Mouse (Mus musculus) lung, adult 2 months (tissue): ENCODE results near the gene Kif11. TPM values are rescaled to one million over a fixed set of nuclear protein-coding genes. Genes with fewer than 3 reads are reported as not detected.

Source experiments
- DNase-seq: peaks from one replicate; pipeline ENCODE4 v3.0.0; 2022
- H3K4me1 ChIP-seq: fragments of 200-500 bp; 2 replicates; pipeline ENCODE4 v1.6.1; 2011; ENCODE audit warnings: low read length; ENCODE audit not compliant: control insufficient read depth, insufficient read depth
- H3K4me3 ChIP-seq: fragments of 200-500 bp; replicated peaks from 2 replicates; pipeline ENCODE3; 2011; ENCODE audit warnings: low read depth, mild to moderate bottlenecking, control low read depth, low read length; ENCODE audit errors: extremely low read depth
- CTCF ChIP-seq: fragments of 200-500 bp; IDR thresholded peaks from 2 replicates; pipeline ENCODE4 v1.5.1; 2011; ENCODE audit warnings: mild to moderate bottlenecking, low read length, control low read depth; ENCODE audit not compliant: insufficient read depth
- POLR2A ChIP-seq: fragments of 200-500 bp; IDR thresholded peaks from 2 replicates; pipeline ENCODE4 v1.6.1; 2011; ENCODE audit warnings: low read depth, mild to moderate bottlenecking, control low read depth, low read length, borderline replicate concordance; ENCODE audit errors: extremely low read depth
- WGBS: fragments of 180-500 bp; shearing (Covaris S2); methylation state at CpG from one replicate; pipeline ENCODE4 v1.1.7; 2018; 5-methylcytosine and 5-hydroxymethylcytosine counted together
- polyA plus RNA-seq: library from polyadenylated mRNA; depleted of rRNA; stranded (reverse); fragments of >200 nt; gene quantifications from 2 replicates; pipeline ENCODE4 v1.2.3, GENCODE M21; 2012; rRNA removed

The Kif11 gene
- 0.31 and 0.80 TPM in 2 replicates for polyA plus RNA-seq

DNA sequence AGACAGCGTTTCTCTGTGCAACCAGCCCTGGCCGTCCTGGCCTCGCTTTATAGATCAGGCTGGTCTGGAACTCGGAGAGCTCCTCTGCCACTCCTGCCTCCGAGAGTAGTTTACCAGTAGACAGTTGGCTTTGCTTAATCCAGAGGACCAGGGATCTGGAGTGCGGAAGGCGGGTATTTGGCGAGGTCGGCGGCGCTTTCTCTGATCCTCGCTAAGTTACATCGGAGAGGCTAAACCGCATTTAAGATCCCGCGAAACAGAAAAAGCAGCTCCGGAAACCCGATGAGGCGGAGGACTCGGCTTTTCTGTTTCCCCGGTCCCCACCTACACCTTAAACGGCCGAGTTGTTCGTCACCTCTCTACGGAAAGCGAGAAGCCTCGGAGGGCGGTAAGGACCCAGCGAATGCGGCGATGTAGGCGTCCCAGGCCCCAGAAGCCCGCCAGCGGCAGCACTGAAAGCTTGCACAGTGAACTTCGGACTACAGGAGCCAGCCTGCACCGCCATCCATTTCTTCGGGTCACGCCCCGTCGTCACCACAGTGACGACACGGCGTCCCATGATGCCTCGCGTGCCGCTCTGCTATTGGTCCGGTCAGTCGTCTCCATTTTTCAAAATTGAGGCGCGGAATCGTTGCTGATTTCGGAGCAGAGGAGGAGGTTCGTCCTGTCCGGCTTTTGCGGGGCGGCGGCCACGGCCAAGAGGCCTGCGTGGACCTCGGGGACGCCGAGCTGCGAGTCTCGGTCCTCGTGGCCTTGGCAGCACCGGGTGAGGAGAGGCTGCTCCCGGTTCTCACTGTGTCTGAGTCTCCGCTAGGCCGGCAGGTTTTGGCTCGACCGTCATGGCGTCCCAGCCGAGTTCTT is at the start of gene Kif11:
Kif11 (plus strand) TSS at position 649 of the 861 bp plus-strand sequence.
- peak; percentile 96 for DNase-seq
- WGBS: under 1% methylated on average over 73 of the region's 73 CpGs
- TF ChIP-seq POLR2A: peak; percentile 84; the same call in 1 of the 2 replicates
- TF ChIP-seq CTCF: no peak
- Histone ChIP-seq H3K4me3 (peak within 1 kb of the TSS; percentile 77), H3K4me1 (no peaks in the 10 kb centered on the region)

- no peak for DNase-seq
- 81% methylated on average over 5 of the region's 5 CpGs for WGBS
- Histone ChIP-seq H3K4me1 (no peaks in the 10 kb centered on the region), H3K4me3 (no peak overlapping the region)
- no peak for TF ChIP-seq POLR2A
- no peak for TF ChIP-seq CTCF
Observed at GRCm38 (mm10) chr19:37327216-37327615, 49.0 kb upstream of the Kif11 start.

DNA sequence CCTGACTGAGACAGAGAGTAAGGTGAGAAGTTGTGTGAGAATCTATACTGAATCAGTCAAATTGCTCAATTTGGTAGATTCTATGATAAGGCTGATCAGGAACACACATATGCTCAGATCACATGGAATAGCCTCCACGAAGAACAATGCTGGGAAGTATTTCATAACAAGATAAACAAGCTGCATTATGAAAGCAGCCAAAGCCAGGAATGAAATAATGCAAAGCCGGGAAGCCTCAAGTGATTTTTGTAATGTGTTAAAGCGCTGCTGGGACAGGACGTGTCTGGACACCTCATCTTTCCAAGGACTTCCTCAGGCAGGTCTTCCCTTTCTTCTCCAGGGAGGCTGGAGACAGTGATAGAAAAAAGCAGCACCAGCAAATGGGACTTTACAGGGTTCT is 43.5 kb upstream of the Kif11 start:
- H3K4me3 ChIP-seq: no peak overlapping the region
- DNase-seq: no peak
- 52% methylated on average over 4 of the region's 4 CpGs for WGBS
- no peaks in the 10 kb centered on the region for H3K4me1 ChIP-seq
- no peak for TF ChIP-seq POLR2A
- no peak for TF ChIP-seq CTCF

DNA sequence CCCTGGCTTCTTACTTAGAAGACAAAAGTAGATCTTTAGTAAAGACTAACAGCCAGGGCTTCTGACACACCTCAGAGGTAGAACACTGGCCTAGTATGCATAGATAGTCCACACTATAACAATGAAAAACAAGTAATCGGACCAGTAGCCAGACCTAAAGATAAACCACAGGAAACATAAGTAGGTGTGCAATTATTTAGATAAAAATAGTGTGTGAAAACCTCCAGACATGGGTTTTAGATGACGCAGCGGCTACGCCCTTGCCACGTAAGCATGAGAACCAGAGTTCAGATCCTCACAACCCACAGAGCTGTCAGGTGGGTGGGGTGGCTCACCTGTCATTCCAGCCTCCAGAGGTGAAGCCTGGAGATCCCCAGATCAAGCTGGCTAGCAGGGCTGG is 42.8 kb upstream of the Kif11 start:
- WGBS: 84% methylated on average over 5 of the region's 5 CpGs
- TF ChIP-seq POLR2A (no peak), CTCF (no peak)
- no peaks in the 10 kb centered on the region for H3K4me1 ChIP-seq
- no peak for DNase-seq
- H3K4me3 ChIP-seq: no peak overlapping the region

DNA sequence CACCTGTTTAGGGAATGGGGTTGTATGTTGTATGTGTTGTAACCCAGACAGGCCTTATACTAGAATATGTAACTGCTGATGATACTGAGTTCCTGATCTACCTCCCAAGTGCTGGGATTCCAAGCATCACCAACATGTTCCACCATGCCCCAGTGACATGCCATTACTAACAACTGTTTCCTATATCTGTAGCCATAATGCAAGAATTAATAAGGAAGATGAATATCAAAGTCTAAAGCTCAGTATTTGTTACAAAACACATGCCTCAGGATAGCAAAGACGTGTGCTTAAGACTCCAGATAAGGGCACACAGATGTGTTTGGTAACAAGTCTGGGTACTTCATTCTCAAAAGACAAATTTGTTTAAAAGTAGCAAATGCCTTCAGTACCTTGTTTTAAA is 40.8 kb upstream of the Kif11 start:
- no peak overlapping the region for H3K4me3 ChIP-seq
- TF ChIP-seq CTCF (no peak), POLR2A (no peak)
- no peaks in the 10 kb centered on the region for H3K4me1 ChIP-seq
- no peak for DNase-seq
- WGBS: 68% methylated on average over 1 of the region's 1 CpGs

- 72% methylated on average over 4 of the region's 4 CpGs for WGBS
- Histone ChIP-seq H3K4me1 (no peaks in the 10 kb centered on the region), H3K4me3 (no peak within 1 kb of the TSS)
- no peak for TF ChIP-seq CTCF
- TF ChIP-seq POLR2A: no peak
- DNase-seq: no peak
Observed at GRCm38 (mm10) chr19:37337752-37338151, 38.5 kb upstream of the Kif11 start, which contains the start of gene Ide. TSS of gene Ide (minus strand) at chr19:37337852.

DNA sequence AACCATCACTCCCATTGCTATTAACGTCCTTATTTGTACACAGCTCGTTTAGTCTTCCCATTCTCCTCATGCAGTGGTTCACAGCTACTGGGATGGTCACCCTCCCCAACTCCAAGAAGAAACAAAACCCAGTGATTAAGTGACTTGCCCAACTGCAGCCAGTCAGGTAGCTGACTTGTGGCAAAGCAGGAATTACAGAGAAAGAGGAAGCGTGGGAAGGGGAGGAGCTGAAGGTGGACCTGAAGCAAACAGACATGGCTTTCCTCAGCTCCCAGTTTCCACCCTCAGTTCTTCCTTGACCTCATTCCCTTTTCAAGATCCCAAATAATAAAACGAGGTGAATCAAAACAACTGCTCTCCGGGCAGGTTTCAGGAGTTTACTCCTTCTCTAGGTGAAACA is 35.7 kb upstream of the Kif11 start:
- 71% methylated on average over 5 of the region's 5 CpGs for whole genome bisulfite sequencing
- no peak for TF ChIP-seq POLR2A
- TF ChIP-seq CTCF: no peak
- no peak overlapping the region for H3K4me3 ChIP-seq
- DNase-seq: no peak
- no peaks in the 10 kb centered on the region for H3K4me1 ChIP-seq

- WGBS: 77% methylated on average over 5 of the region's 5 CpGs
- Histone ChIP-seq H3K4me3 (no peak overlapping the region), H3K4me1 (no peaks in the 10 kb centered on the region)
- TF ChIP-seq CTCF (no peak), POLR2A (no peak)
- DNase-seq: no peak
Observed at GRCm38 (mm10) chr19:37340931-37341330, 35.3 kb upstream of the Kif11 start.

DNA sequence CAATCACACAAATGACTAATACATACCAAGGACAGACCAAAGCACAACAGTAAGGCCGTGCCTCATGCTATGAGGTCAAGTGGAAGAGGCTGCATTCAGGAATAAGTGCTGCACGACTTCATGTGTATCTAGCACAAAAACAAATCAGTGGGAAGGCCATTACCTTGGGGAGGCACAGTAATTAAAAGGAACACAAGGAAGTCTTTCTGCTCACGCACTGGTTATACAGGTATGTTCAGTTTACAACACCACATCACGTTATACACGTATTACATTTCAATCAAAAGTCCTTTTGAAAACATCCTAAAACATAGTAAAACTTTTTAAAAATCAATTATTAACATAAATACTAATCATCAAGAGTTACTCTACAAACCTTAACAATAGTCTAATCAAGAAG is 32.3 kb upstream of the Kif11 start:
- TF ChIP-seq POLR2A (no peak), CTCF (no peak)
- Histone ChIP-seq H3K4me1 (no peaks in the 10 kb centered on the region), H3K4me3 (no peak overlapping the region)
- 71% methylated on average over 5 of the region's 5 CpGs for WGBS
- DNase-seq: no peak

- no peak for DNase-seq
- Histone ChIP-seq H3K4me1 (no peaks in the 10 kb centered on the region), H3K4me3 (no peak overlapping the region)
- WGBS: 67% methylated on average over 3 of the region's 3 CpGs
- TF ChIP-seq CTCF: no peak
Observed at GRCm38 (mm10) chr19:37346258-37346657, 29.9 kb upstream of the Kif11 start.
